Mouse (Mus musculus) kidney, postnatal 0 days (tissue): Measurements from ENCODE around the gene Ccdc33. TPM values are rescaled to one million over a fixed set of nuclear protein-coding genes. Genes with fewer than 3 reads are reported as not detected.
A peak's percentile ranks its signal among the peaks of the same experiment; 100 is the strongest.

Experiments used
- ATAC-seq: fragments of 200-750 bp; cut with Nextera tagmentation; replicated peaks from 2 replicates; pipeline ENCODE4 v1.8.0; 2017; ENCODE audit warnings: low read depth, moderate number of reproducible peaks, moderate TSS enrichment, moderate library complexity; ENCODE audit not compliant: low FRiP score
- DNase-seq: peaks from one replicate; pipeline ENCODE4 v3.0.0-alpha.2; 2016; ENCODE audit warnings: low spot score
- H3K27ac ChIP-seq: fragments of 300-500 bp; sonication (generic); 2 replicates; pipeline ENCODE4 v1.5.1; 2014; ENCODE audit warnings: mild to moderate bottlenecking
- H3K27me3 ChIP-seq: fragments of 300-500 bp; sonication (generic); 2 replicates; pipeline ENCODE4 v1.6.1; 2014; ENCODE audit warnings: low read length, mixed read lengths; ENCODE audit not compliant: insufficient read depth
- H3K36me3 ChIP-seq: fragments of 300-500 bp; sonication (generic); 2 replicates; pipeline ENCODE4 v1.6.1; 2014; ENCODE audit warnings: low read length, mixed read lengths; ENCODE audit not compliant: insufficient read depth
- H3K4me1 ChIP-seq: fragments of 300-500 bp; sonication (generic); replicated peaks from 2 replicates; pipeline ENCODE4 v1.6.1; 2014; ENCODE audit warnings: antibody characterized with exemption, low read length, mixed read lengths; ENCODE audit not compliant: insufficient read depth
- H3K4me2 ChIP-seq: fragments of 300-500 bp; sonication (generic); 2 replicates; pipeline ENCODE4 v1.6.1; 2014; ENCODE audit warnings: mild to moderate bottlenecking, low read length, moderate library complexity, mixed read lengths
- H3K4me3 ChIP-seq: fragments of 300-500 bp; sonication (generic); replicated peaks from 2 replicates; pipeline ENCODE4 v1.5.1; 2014; ENCODE audit warnings: low read depth, low read length
- H3K9ac ChIP-seq: fragments of 300-500 bp; sonication (generic); 2 replicates; pipeline ENCODE4 v1.6.1; 2014; ENCODE audit warnings: low read depth, low read length
- H3K9me3 ChIP-seq: fragments of 300-500 bp; sonication (generic); replicated peaks from 2 replicates; pipeline ENCODE4 v1.6.1; 2016; ENCODE audit warnings: low read length, inconsistent platforms, mixed read lengths
- CTCF ChIP-seq: IDR thresholded peaks from 2 replicates; pipeline ENCODE4 v1.5.1; 2016; ENCODE audit warnings: antibody characterized with exemption, low read depth, mild to moderate bottlenecking, moderate library complexity
- WGBS: fragments of 180-500 bp; shearing (Covaris S2); extraction: QIAGEN DNeasy Blood & Tissue Kit; methylation state at CpG from one replicate; pipeline ENCODE4 v1.1.7; 2014; 5-methylcytosine and 5-hydroxymethylcytosine counted together
- polyA plus RNA-seq: library from polyadenylated mRNA; unstranded; fragments of >200 nt; fragmentation: Nextera tagmentation; extraction: Ambion mirVana; gene quantifications from 2 replicates; pipeline ENCODE4 v1.2.1, GENCODE M21; 2015

The Ccdc33 gene
- polyA plus RNA-seq, 1 experiment from 2014 or later: 0.09 TPM

DNA sequence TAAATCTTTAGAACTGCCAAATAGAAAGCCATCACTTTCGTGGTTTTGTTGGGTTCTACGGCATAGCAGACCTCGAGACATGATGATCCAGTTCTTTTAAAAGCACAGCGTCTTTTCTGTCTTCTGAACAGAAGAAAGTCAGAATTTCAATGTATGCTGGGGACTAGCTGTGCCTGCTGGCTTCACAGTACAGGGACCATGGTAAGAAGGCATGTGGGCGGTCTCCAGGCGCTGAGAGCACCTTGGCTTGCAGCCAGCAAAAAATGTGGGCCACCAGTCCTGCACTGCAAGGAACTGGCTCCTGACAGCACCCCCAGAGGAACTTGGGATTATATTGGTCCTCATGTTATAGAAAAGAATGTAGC lies 51.9 kb downstream of the Ccdc33 start:
- H3K27me3 ChIP-seq: no peaks in the 10 kb centered on the region
- no peak overlapping the region for H3K27ac ChIP-seq
- DNase-seq (no peak), ATAC-seq (no peak)
- no peak overlapping the region for H3K4me2 ChIP-seq
- H3K9me3 ChIP-seq: no peaks in the 10 kb centered on the region
- no peaks in the 10 kb centered on the region for H3K4me1 ChIP-seq
- H3K4me3 ChIP-seq: no peak overlapping the region
- 78% methylated on average over 6 of the region's 6 CpGs for WGBS
- no peak overlapping the region for H3K9ac ChIP-seq
- no peaks in the 10 kb centered on the region for H3K36me3 ChIP-seq
- no peak for TF ChIP-seq CTCF

DNA sequence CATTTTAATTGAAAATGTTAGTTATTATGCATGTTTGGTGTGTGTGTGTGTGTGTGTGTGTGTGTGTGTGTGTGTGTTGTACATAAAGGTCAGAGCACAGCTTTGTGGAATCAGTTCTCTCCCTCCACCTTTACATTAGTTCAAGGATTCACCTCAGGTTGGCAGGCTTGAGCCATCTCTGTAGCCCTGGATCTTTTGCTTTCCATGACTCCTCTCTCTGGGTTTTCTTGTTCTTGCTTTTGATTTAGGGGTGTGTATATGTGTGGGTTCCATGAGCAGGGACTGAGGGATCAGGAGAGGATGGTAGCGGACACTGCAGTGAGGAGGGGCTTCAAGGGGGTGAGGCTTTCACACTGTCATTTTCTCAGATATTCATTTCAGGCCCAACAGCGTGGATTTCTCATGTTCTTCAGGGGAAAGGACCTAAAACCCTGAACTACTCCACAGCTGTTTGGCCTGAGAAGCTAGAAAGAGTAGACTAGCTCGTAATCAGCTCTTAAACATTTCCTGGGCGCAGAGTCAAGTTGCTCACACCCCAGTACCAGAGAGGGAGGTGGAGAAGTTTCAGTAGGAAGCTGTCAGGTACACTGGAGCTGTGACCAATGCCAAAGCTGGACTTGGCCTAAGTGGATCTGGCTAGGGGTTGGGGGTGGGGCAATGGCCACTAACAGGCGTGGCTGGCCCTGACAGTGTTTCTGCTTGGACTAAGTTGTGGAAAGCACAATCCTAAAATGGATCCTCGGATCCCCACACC lies 52.5 kb downstream of the Ccdc33 start:
- H3K27me3 ChIP-seq: no peaks in the 10 kb centered on the region
- 69% methylated on average over 6 of the region's 6 CpGs for WGBS
- H3K36me3 ChIP-seq: no peaks in the 10 kb centered on the region
- H3K9me3 ChIP-seq: no peaks in the 10 kb centered on the region
- TF ChIP-seq CTCF: peak; percentile 27; the same call in 1 of the 2 replicates
- H3K4me1 ChIP-seq: no peaks in the 10 kb centered on the region
- DNase-seq (no peak), ATAC-seq (no peak)
- H3K9ac ChIP-seq: no peak overlapping the region
- no peak overlapping the region for H3K4me3 ChIP-seq
- no peak overlapping the region for H3K4me2 ChIP-seq
- H3K27ac ChIP-seq: no peak overlapping the region

DNA sequence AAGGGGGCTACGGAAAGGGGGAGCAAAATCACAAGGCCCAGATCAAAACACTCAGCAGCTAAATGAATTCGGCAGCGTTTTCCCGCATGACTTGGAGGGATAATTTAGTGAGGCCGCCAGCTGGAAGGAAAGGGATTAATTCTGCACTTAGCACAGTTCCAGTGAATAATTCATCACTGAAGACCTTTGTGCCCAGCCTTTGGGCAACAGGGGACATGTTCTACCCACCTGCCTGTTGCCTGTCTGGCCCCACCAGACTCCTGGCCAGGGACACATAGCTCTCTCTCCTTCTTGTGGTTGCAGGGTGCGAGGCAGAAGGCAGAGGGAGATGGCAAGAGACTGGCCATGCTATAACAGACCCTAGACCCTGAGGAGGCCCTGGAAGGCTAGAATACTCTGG lies 53.1 kb downstream of the Ccdc33 start:
- no peak overlapping the region for H3K9ac ChIP-seq
- no peak overlapping the region for H3K4me3 ChIP-seq
- no peaks in the 10 kb centered on the region for H3K4me1 ChIP-seq
- H3K4me2 ChIP-seq: no peak overlapping the region
- no peak overlapping the region for H3K27ac ChIP-seq
- no peaks in the 10 kb centered on the region for H3K36me3 ChIP-seq
- WGBS: 45% methylated on average over 6 of the region's 6 CpGs
- DNase-seq: no peak
- no peaks in the 10 kb centered on the region for H3K27me3 ChIP-seq
- TF ChIP-seq CTCF: no peak
- no peak for ATAC-seq
- no peaks in the 10 kb centered on the region for H3K9me3 ChIP-seq

DNA sequence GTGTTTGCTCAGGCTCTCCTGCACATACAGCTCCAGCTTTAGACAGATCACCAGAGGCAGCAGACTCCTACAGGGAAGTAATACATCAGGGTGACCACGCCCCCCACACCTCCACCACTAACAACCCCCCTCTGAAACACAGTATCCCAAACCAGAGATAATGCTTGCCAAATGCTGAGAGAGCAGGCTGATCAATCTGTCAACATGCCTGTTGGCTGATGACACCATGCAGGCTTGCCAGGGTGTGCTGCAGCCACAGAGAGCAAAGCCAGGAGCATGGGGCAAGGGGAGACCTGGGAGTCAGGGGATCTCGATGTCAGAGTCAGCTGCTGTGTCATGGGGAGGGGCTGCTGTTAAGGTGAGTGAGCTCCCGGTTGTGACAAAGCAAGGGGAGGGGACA lies 55.1 kb downstream of the Ccdc33 start, which contains the start of gene Stra6:
Gene Stra6, plus strand, starts transcription at position 258 of the 400 bp plus-strand sequence.
- Histone ChIP-seq H3K9ac (no peak within 1 kb of the TSS), H3K27ac (no peak within 1 kb of the TSS), H3K4me1 (no peaks in the 10 kb centered on the region), H3K4me2 (no peak within 1 kb of the TSS), H3K27me3 (no peaks in the 10 kb centered on the region), H3K36me3 (no peaks in the 10 kb centered on the region), H3K9me3 (no peaks in the 10 kb centered on the region), H3K4me3 (no peak within 1 kb of the TSS)
- no peak for TF ChIP-seq CTCF
- ATAC-seq (no peak), DNase-seq (no peak)
- WGBS: 15% methylated on average over 3 of the region's 3 CpGs

DNA sequence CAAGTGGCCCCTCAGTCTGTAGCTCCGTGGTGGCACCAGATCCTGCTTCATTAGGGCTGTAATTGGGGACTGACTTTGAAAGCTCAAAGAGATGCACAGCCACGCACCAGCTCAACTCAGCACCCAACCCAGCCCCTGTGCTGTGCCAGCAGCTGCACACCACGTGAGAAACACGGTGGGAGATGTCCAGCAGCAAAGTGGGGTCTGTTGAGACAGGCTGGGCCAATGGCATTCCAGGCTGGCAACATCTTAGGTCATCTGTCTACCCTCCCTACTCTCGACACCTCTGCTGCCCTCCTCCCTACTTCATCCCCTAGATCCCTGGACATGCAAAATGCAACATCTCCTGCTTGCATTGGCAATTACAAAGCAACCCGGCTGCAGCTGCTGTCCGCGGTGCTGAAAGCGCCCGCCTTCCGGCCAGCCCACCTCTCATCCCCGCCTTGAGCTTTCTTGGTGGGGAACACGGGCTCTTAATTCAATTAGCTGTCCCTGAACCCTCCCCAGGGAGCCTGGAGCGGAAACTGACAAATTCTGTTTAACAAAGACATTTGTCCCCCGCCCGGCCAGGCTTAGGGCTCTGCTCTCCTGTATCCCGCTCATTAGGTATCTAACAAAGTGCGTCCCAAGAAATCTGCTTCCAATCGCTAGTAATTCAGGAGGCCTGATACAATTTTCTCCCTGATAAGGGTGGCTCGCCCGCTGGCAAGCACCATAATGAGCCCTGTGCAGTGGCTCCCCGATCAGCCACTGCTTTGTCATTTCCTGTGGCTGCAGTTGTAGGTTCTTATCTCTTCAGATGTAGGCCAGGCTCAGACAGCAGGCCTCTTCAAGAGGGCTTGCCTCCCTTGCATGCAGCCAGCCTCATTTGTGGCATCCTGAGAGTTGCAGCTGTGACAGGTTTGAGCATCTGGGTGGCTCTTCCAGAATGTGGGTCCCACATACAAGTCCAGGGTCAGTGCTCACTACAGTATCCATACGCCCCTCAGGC lies 57.7 kb downstream of the Ccdc33 start:
- ATAC-seq: no peak
- 14% methylated on average over 23 of the region's 23 CpGs for WGBS
- Histone ChIP-seq H3K9me3 (no peaks in the 10 kb centered on the region), H3K9ac (no peak overlapping the region), H3K27me3 (no peaks in the 10 kb centered on the region), H3K4me3 (no peak overlapping the region), H3K4me1 (no peaks in the 10 kb centered on the region), H3K36me3 (no peaks in the 10 kb centered on the region), H3K4me2 (no peak overlapping the region), H3K27ac (no peak overlapping the region)
- TF ChIP-seq CTCF: no peak
- peak; percentile 78 for DNase-seq

DNA sequence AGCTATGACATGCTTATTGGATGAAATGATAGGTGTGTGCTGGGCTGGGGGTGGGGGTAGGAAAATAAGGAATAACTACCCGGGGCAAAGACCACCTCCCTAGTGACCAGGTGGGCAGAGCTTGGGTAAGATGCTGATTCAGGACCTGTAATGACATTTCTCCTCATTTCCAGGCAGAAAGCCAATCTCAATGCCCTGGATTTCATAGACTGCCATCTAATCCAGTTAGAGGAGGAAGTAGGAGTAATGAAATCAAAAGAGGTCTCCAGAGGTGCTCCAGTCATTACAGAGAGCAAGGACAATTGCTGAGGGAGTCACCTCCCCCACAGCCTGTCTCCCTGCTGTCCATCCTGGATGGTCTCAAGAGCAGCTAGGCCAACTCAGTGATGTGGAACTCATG lies 58.7 kb downstream of the Ccdc33 start:
- Histone ChIP-seq H3K4me2 (no peak overlapping the region), H3K36me3 (no peaks in the 10 kb centered on the region), H3K27me3 (no peaks in the 10 kb centered on the region), H3K9ac (no peak overlapping the region), H3K4me1 (no peaks in the 10 kb centered on the region), H3K27ac (no peak overlapping the region), H3K4me3 (no peak overlapping the region), H3K9me3 (no peaks in the 10 kb centered on the region)
- WGBS: 35% methylated on average over 1 of the region's 1 CpGs
- no peak for DNase-seq
- ATAC-seq: no peak
- no peak for TF ChIP-seq CTCF
